Mouse (Mus musculus) cerebellum, adult 2 months (tissue): ENCODE measurements at regions not wholly inside any gene's neighbourhood (a gene's known extent, or its start where the extent isn't known, plus 50 kb on each side); places are given as distances from the start of the nearest gene placed in this dataset.

ENCODE experiments used
- CTCF ChIP-seq: fragments of 200-500 bp; IDR thresholded peaks from 2 replicates; pipeline ENCODE4 v1.5.1; 2011; ENCODE audit warnings: low read depth, mild to moderate bottlenecking, control low read depth, low read length, moderate library complexity, borderline replicate concordance; ENCODE audit not compliant: insufficient read depth
- POLR2A ChIP-seq: fragments of 200-500 bp; IDR thresholded peaks from 2 replicates; pipeline ENCODE4 v1.6.1; 2011; ENCODE audit warnings: low read length, control low read depth, borderline replicate concordance; ENCODE audit not compliant: insufficient read depth

GRCm38 (mm10) chr3:38047445-38047844 lies 323.2 kb upstream of the Gm5148 start:
- TF ChIP-seq POLR2A (no peak), CTCF (no peak)
